Mouse (Mus musculus): ENCODE data around the gene Rrp36.

Rrp36 gene

DNA sequence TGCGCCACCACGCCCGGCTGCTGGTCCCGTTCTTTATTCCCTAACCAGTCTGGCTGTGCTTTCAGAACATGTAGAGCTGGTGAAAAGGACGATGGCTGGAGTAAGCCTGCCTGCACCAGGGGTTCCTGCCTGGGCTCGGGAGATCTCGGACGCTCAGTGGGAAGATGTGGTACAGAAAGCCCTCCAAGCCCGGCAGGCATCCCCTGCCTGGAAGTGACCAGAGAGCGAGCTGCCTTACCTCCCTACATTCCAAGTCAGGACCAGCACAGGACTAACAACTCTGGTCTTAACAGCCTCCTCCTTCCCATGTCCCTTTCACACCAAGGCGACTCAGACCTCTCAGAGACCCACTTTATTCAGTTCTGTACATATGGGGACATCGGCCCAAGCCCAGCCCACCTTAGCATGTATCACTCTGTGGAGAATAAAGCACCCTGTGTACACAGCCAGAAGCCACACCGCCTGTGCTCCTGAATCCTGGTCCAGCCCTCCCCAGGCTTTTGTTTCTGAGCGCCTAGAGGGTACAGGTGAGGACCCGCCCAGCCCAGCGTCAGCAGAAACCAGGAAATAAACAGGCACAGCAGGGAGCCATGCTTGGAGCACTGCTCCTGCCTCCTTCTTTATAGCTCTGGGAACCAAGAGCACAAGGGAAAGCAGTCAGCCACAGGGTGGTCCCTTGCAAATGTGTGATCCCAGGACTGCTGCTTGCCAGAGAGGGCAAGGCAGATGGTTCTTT lies 8.7 kb upstream of the Rrp36 start:
- DNase-seq = no peak

DNA sequence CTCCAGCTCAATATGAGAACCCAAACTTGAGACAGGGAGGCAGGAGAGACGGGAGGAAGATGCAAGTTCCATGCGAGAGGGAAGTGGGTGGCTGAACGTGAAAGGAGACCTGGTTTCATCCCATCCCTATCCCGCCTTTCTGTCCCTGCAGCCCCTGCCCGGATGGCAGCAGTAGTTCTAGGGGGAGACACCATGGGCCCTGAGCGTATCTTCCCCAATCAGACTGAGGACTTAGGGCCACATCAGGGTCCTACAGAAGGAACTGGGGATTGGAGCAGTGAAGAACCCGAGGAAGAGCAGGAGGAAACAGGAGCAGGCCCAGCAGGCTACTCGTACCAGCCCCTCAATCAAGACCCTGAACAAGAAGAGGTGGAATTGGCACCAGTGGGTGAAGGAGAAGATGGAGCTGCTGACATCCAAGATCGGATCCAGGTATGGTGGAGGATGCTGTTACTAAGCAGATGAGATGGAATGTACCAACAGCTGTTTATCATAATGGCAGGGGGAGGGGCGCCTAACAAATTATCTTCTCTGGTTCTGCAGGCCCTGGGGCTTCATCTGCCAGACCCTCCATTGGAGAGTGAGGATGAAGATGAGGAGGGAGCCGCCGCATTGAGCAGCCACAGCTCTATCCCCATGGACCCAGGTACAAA lies 7.4 kb upstream of the Rrp36 start:
- DNase-seq = no peak

DNA sequence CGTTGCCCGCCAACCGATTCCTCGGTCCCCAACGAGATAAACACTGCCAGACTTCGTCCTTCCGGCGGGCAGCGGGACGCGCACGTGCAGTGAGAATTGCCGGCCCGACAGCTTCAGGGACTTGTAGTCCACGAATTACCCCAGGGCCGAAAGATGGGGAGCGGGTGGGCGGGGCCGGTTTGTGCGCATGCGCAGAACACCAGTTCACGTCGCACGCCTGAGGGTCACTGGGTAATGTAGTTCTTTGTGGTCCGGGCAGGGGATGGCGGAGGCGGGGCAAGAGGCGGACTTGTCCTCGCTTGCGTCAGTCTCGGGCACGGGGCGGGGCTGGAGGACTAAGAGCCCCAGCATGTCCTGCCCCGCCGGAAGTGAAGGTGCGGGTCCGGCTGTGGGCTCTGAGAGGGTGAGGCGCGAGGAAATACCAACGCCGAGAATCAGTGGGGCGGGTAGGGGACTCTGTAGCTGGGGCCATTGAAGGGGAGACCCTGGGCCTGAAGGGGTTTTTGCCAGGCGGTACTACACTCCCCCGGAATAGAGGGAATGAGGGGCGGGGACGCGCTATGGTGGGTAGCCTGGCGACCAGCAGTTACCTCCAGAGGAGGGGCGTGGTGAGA lies 6.7 kb upstream of the Rrp36 start, which contains the start of gene Klhdc3:
Klhdc3 (minus strand) TSS at position 155 of the 614 bp plus-strand sequence.
- peak; percentile 99 for DNase-seq

DNA sequence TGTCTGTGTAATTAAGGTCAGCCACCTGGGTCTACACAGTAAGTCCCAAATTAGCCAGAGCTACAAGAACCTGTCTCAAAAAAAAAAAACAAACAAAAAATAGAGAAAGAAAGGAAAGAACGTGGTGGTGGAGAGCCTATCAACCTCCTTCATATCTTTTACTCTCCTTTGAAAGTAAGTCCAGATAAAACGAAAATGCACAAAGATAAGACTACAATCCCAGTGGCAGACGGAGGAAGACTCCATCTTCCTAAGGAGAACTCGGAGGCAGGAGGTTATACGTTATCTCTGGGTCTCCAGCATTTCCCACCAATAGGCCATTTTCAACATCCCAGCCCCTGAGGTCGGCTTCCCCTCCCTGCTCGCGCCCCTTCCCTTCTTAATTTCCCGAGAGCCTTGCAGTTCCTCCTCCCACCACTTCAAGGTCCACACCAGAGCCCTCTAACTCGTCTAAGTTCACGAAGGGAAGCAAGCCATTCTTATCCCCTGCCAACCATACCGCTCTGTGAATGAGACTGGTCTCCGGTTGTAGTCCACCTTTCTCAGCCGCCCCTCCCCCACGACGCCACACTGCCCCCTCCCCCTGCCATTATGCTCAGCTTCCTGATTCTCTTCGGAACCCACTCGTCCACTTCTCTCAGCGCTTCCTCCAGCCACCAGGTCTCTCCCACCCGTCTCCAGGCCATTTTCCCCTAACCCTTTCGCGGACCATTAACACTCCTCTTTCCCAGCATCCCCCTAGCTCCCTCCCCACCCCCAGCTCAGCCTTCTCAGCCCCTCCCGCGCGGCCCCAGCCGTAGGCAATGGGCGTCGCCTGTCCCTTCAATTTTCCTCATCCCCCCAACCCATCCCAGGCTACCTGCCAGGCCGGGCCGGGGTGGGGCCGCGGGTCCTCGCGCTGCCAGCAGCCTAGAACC lies 5.9 kb upstream of the Rrp36 start:
- peak; percentile 69 for DNase-seq

DNA sequence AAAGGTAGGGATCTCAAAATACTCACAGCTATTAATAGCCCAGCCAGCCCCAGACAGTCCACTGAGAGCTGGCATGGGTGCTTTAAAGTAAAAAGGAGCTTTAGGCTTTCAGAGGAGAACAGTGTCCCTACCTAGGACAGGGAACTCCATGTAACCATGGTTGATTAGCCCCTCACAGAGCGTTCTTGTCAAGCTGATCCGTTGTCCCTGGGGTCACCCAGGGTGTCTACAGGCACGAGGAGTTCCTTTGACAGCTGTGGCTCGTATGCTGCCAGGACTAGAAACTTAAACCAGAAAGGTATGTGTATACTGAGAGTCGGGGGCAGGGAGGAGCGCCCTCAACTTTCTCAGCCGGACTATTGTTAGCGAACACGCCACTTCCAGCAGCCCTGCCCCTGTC lies 4.8 kb upstream of the Rrp36 start:
- no peak for DNase-seq

DNA sequence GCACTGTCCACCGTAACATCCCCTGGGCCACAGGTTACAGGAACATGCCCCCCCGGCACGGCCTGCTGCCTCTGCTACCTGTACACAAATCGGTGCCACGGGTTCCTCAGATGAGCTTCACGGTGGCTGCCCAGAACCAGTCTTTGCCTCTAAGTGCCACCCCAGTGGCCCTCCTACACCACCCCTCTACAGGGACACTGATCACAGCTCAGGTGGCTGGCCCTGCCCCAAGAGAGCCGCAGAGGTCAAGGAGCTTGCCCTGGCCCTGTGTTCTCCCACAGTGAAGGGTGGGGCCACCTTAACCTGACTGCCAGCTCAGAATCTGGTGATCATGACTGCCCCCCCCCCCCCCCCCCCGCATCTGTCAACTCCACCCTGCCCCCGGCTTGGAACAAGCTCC lies 4.3 kb upstream of the Rrp36 start, which contains the start of gene Mea1:
Mea1 (plus strand) TSS at position 378 of the 400 bp plus-strand sequence.
- no peak for DNase-seq

DNA sequence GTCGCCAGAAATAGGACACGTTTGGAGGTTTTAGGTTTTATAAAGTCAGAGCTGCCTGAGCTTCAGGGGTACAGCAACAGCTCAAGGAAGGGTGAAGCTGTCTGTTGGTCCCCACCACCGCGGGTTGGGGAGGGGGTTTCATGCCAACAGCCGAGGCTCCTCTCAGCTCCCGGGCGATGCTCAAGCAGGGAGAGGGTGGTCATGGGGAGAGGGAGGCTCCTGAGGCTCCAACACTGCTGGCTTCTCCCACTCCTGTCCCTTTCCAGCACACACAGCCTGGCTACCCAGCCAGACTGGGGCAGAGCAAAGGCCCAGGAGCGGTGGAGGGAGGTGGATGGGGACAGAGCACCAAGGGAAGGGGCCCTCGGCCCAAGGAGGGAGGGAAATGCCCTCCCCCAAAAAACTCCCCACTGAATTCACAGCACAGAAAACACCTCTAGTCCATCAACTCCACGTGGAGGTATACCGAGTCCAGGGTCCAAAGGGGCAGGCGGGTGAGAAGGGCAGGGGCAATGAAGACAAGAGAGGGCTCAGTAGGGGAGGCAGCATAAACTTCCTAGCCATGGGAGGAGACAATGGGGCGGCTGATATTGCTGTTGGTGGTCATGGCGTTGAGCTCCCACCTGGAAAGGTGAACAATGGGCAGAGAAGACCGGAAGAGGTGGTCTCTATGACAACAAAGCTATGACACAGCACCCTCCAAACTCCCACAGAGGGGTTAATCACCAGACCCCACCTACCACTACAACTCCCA lies 555 bp upstream of the Rrp36 start:
- DNase-seq = no peak

DNA sequence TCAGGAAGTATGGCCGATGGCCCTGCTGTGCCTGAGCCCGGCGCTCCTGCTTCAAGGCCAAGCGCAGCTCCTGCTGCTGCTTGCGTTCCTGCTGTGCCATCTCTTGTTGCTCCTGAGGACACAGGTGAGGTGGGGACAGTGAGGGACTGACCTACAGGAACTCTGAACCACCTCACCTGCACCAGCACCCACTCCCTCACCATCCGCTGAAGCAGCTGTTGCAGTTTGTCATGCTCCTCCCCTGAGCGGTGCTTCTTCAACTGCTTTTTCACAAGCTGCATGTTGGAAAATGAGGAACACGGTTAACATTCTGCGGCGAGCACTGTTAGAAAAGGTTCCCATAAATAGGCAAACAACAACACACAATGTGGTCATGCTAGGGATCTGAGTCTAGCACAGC lies 4.2 kb downstream of the Rrp36 start:
- DNase-seq = no peak

DNA sequence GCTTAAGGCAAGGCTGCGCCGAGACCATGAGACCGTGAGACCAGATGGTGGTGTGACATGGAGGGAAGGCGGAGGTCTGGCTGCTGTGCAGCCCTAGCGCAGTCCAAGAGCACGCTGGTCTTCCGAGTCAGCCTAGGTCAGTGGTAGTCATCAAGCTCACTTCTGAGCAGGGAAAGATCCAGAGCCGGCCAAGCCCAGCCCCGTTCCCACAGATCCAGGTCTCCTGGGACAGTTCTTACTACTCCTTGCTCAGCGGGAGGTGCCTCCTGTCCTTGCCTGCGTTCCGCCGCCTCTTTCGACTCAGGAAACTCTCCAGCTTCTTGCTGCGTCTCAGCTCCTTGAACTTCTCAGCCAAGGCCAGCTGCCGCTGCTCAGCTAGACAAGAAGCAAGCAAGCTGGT lies 6.4 kb downstream of the Rrp36 start:
- no peak for DNase-seq

DNA sequence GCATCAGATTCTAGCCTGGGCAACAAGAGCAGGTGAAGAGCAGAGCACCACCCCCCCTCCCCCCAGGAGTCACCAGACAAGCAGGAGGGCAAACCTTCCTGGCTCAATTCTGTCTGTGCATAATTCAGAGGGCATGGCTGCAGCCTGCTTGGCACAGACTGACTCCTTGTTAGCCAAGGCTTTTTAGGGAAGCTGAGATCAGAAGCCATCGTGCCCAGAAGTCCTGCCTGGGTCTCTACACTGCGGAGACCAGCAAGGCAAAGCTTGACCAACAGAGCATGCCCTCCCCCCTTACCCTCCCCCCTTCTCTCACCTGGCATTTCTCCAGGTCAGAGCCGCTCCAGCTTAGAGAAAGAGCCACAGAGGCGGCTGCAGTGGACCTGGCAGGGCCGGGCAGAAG lies 11.4 kb downstream of the Rrp36 start:
- DNase-seq = no peak

DNA sequence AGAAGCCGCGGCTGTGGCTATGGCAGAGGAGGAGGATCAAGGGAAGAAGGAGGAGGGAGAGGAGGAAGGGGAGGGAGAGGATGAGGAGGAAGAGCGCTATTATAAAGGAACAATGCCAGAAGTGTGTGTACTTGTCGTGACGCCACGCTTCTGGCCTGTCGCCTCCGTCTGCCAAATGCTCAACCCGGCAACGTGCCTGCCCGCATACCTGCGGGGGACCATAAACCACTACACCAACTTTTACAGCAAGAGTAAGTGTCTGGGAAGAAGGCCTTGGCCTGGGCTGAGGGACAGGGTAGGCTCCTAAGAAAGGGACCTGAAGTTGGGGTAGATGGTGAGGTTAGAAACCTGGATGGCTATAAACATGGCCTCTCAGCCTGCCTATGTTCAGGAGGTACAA lies 12.2 kb downstream of the Rrp36 start:
- no peak for DNase-seq

DNA sequence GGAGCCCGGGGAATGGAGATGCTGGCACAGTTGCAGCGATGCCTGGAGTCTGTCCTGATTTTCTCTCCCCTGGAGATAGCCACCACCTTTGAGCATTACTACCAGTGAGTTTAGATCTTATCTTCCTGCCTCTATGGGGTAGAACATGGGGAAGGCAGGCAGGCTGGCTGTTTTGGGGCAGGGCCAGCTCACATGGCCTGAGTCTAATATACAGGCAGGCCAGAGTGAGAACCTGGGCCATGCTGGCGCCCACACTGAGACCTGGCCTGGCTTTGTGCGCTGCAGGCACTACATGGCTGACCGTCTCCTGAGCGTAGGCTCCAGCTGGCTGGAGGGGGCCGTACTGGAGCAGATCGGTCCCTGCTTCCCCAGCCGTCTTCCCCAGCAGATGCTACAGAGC lies 12.8 kb downstream of the Rrp36 start:
- DNase-seq = no peak

DNA sequence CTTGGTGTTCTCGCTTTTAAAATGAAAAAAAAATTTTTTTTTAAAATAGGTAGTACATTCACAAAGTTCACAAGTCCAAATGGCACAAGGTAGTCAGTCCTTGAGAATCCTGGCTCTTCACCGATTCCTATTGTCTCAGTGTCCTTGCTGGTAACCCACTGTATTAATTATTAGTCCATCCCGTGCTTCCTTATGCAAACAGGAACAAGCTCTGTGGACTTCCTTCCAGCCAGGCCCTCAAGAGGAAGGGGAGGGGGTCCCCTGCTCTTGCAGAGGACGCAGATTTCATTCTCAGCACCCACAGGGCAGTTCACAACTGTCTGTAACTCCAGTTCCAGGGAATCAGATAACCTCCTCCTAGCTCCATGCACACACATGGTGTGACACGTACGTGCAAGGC lies 18.1 kb downstream of the Rrp36 start:
- no peak for DNase-seq

DNA sequence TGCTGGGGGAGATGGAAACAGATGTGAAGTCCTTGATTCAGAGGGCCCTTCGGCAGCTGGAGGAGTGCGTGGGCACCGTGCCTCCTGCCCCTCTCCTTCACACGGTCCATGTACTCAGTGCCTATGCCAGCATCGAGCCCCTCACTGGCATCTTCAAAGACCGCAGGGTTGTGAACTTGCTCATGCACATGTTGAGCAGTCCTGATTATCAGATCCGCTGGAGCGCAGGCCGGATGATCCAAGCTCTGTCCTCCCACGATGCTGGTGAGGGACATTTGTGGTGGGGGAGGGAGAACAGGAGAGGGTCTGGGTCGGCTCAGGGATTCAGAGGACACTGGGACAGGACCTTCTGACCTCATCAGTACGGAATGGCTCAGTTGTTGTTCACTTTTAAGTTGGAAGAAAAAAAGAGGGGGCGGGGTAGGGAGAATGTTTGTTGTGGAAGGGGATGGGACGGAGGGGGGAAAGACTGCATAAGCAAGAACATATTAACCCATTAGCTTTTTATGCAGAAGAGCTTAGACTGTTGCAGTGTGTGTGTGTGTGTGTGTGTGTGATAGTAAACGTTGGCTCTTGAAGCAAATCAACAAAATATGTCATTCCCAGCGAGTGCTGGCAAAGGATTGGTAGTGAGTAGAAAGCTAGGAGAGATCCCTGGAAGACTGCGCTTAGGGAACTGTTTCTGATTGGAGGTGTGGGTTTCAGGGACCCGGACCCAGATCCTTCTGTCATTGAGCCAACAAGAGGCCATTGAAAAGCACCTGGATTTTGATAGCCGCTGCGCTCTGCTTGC lies 22.2 kb downstream of the Rrp36 start:
- DNase-seq = no peak

DNA sequence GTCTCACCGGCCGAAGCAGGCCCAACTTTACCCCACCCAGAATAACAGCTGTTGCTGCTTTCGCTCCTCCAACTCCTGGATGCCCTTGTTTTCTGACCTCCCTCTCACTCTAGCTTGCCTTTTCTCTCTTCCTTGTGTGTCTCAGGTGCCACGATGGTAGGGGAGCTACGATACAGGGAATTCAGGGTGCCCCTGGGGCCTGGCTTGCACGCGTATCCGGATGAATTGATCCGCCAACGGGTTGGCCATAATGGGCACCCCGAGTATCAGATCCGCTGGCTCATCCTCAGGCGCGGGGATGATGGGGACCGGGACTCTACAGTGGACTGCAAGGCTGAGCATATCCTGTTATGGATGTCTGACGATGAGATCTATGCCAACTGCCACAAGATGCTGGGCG lies 22.9 kb downstream of the Rrp36 start:
- DNase-seq = no peak

DNA sequence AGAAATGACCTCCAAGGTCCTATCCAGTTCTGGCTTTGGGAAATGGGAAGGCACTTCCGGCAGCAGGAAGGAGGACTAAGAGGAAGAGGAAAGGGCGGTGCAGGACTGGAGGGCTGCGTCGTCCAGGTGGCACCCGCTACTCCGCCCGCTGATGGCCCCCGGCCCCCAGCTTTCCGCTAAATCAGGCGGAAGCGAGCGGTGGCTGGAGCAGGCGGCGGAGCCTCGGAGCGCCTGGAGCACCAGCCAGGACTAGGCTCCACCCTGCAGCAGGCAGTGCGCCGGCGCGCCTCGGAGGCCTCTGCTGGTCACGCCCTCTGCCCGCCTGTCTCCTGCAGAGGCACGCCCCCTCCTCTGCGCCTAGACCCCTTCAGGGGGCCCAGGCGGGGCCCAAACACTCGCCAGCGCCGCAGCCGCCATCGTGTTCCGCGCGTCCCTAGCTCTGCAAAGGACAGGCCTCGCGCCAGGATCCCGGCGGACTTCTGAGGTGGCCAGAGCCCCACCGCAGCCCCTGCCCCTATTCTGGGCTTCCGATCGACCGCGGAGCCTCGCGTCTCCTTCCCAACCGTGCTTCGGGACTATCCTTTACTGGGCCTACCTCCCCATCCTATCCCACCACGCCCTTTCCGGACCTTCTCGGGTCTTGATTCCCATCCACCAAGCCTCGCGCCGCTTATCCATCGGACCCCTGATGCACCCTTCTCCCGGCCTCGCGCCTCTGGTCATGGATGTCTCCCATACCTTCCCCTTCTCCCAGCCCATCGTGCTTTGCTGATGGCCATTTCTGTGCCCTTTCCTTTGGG lies 23.7 kb downstream of the Rrp36 start, which contains the start of gene Cul7:
Cul7 (plus strand) TSS at position 106 of the 800 bp plus-strand sequence.
- peak; percentile 93 for DNase-seq

DNA sequence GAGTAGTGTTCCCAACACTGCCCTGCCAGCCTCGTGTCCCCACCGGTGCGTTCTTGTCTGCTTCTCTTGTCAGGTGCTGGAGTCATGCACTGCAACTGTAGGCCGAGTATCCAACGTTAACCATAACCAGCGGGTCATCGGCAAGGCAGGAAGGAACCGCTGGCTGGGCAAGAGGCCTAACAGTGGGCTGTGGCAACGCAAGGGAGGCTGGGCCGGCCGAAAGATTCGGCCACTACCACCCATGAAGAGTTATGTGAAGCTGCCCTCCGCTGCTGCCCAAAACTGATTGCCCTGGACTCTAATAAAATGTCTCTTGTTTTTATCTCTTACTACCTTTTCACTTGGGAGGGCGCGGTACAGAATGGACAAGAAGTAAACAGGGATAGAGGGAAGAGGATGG lies 24.3 kb downstream of the Rrp36 start:
- DNase-seq = no peak

DNA sequence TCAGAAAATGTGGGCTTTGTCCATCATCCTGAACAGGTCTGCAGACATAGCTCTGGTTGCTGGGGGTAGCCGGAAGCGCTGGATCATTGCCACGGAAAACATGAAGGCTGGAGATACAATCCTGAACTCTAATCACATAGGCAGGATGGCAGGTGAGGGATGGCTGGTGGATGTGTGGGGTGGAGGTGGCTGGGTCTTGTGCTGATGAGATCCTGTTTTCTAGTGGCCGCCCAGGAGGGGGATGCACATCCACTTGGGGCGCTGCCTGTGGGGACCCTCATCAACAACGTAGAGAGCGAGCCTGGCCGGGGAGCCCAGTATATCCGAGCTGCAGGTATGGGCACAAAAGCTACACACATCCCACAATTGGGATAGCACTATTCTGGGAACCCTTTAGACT lies 25.7 kb downstream of the Rrp36 start:
- DNase-seq = no peak

DNA sequence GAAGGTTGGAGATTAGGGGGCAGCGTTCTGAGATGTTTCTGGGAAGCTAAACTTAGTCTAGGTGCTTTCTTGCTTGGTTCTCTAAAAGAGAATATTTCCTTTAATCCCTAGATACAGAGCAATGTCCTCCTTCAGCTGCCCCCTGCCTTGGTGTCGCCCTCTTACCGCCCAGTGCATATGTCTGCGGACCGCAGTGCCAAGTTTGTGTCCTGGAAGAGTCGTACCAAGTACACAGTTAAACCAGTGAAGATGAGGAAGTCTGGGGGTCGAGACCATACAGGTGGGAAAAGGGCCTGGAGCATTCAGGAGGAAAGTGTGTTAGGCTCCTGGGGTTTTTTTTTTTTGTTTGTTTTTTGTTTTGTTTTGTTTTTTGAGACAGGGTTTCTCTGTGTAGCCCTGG lies 26.9 kb downstream of the Rrp36 start:
- no peak for DNase-seq

DNA sequence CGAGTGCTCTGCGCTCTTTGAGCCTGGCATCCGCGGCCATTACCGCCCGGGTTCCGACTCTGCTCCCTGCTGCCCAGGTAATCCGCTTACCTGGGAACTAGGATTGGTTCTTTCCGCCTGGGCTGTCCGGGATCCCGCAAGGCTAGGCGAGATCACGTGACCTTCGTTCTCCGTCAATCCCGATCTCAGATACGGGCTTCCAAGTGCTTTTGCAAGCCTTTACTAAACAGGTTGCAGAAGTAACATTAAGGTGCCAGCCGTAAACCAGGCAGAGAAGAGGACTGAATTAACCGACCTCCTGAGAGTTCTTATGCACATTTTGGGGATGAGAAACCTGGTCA lies 27.9 kb downstream of the Rrp36 start:
- DNase-seq = no peak

Data from right cerebral cortex, postnatal 14 days (tissue).